Comparison of ENCODE assay signal across 9 mouse cellular contexts in the genomic region with DNA sequence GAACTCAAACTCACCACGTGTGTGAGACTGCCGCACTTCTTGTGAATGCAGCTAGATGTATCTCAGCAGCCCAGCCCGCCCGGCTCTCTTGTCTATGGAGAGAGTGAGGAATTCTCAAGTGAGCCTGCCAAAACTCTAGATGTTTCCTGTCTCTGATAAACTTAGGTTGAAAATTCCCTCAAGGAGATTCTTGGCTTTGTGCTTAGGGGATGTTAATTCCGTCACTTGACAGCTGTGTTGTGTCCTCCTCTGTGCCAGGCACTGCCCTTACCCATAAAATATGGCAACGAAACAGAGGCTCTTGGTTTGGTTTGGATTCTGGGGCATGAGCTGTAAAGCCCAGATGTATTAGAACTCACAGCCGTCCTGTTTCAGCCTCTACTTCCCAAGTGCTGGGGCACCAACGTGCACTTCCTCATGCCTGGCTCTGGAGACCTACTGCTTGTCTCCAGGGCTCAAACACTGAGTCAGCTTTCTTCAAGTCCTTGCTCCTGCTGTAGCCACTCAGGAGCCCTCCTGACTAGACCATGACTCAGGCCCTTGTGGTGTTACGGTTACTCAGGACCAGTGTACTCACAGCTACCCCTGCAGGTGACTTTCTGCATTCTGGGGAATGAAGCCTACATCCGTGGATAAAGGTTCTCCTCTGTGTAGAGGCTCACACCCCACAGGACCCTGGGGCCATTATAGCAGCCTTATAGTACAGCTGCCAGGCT. TPM values are rescaled to one million over a fixed set of nuclear protein-coding genes. Genes with fewer than 3 reads are reported as not detected.
A peak's percentile ranks its signal among the peaks of the same experiment; 100 is the strongest.
DNase-seq lines count a peak whose midpoint lies in the region; ATAC-seq and TF ChIP-seq lines count a peak whose summit lies in the region.
"Had no signal": no experiment of that assay in that cellular context is flagged by ENCODE, and none has a peak within 500 bp of the region (broad histone marks: within the 10 kb centered on the region; RNA-seq: fewer than 3 reads in every experiment).

No protein-coding gene starts in this region.

- H3K36me3 ChIP-seq in heart, postnatal 0 days (replicated peaks; ENCODE audit: control insufficient read depth, insufficient read depth, low read length) = peaks cover 18% of the 10 kb centered on the region
- H3K36me3 ChIP-seq in hindbrain, embryonic 14.5 days (replicated peaks; ENCODE audit: control insufficient read depth, insufficient read depth) = peaks cover 24% of the 10 kb centered on the region
- peaks cover 23% of the 10 kb centered on the region for H3K36me3 ChIP-seq in forebrain, embryonic 13.5 days (ENCODE audit: poor library complexity, severe bottlenecking)

- no peaks in the 10 kb centered on the region for H3K27me3 ChIP-seq in heart, postnatal 0 days (ENCODE audit: control insufficient read depth, insufficient read depth, low read length)
- no peaks in the 10 kb centered on the region for H3K27me3 ChIP-seq in hindbrain, embryonic 14.5 days (ENCODE audit: control insufficient read depth, insufficient read depth, low read length)
- no peaks in the 10 kb centered on the region for H3K27me3 ChIP-seq in forebrain, embryonic 13.5 days

- 29% methylated on average over 10 of the region's 10 CpGs for WGBS in heart, postnatal 0 days
- WGBS in hindbrain, embryonic 14.5 days = 84% methylated on average over 10 of the region's 10 CpGs
- 83% methylated on average over 10 of the region's 10 CpGs for WGBS in forebrain, embryonic 13.5 days

- peak; percentile 59 for TF ChIP-seq CTCF in layer of hippocampus, adult 2 months (conservative IDR thresholded peaks at IDR 0.05)
- peak; percentile 60 for TF ChIP-seq CTCF in heart, postnatal 0 days (IDR thresholded peaks at IDR 0.05; ENCODE audit: low read depth)

- no peaks in the 10 kb centered on the region for H3K9me3 ChIP-seq in heart, postnatal 0 days (replicated peaks; ENCODE audit: control insufficient read depth, low read length)
- H3K9me3 ChIP-seq in hindbrain, embryonic 14.5 days (ENCODE audit: control insufficient read depth, low read length) = no peaks in the 10 kb centered on the region
- H3K9me3 ChIP-seq in forebrain, embryonic 13.5 days (replicated peaks) = no peaks in the 10 kb centered on the region

- peak overlapping the region; percentile 85 for H3K27ac ChIP-seq in layer of hippocampus, adult 2 months
- 0 out of 2 replicates have a peak overlapping the region, but pooled peaks have one; percentile 31 for H3K27ac ChIP-seq in heart, postnatal 0 days (ENCODE audit: low read depth)
- no peak overlapping the region for H3K27ac ChIP-seq in hindbrain, embryonic 14.5 days
- no peak overlapping the region for H3K27ac ChIP-seq in forebrain, embryonic 13.5 days

- no peak for DNase-seq in layer of hippocampus, adult 2 months (ENCODE audit: low spot score in 2 of 2)
- no peak for DNase-seq in layer of hippocampus, adult 9-10 months (ENCODE audit: low spot score)
- DNase-seq in adrenal gland, adult 2 months = peak; percentile 74
- DNase-seq in heart, postnatal 0 days (ENCODE audit: low spot score) = peak; percentile 62
- no peak for DNase-seq in hindbrain, embryonic 14.5 days (ENCODE audit: low spot score)
- no peak for DNase-seq in left cerebral cortex, postnatal 14 days (ENCODE audit: low spot score in 2 of 2)

- no peak overlapping the region for H3K9ac ChIP-seq in heart, postnatal 0 days (replicated peaks; ENCODE audit: low read depth, low read length)
- no peak overlapping the region for H3K9ac ChIP-seq in hindbrain, embryonic 14.5 days
- no peak overlapping the region for H3K9ac ChIP-seq in forebrain, embryonic 13.5 days

- peaks cover 17% of the 10 kb centered on the region; the same call in 1 of the 2 replicates for H3K4me1 ChIP-seq in heart, postnatal 0 days (ENCODE audit: control insufficient read depth, insufficient read depth)
- no peaks in the 10 kb centered on the region for H3K4me1 ChIP-seq in hindbrain, embryonic 14.5 days (replicated peaks; ENCODE audit: control insufficient read depth, insufficient read depth, low read length)
- peaks cover 15% of the 10 kb centered on the region for H3K4me1 ChIP-seq in forebrain, embryonic 13.5 days

- H3K4me2 ChIP-seq in heart, postnatal 0 days (ENCODE audit: low read depth, low read length) = no peak overlapping the region
- no peak overlapping the region for H3K4me2 ChIP-seq in hindbrain, embryonic 14.5 days (replicated peaks)
- no peak overlapping the region for H3K4me2 ChIP-seq in forebrain, embryonic 13.5 days

- H3K4me3 ChIP-seq in layer of hippocampus, adult 2 months = no peak overlapping the region
- no peak overlapping the region for H3K4me3 ChIP-seq in heart, postnatal 0 days (ENCODE audit: low read depth, low read length)
- H3K4me3 ChIP-seq in hindbrain, embryonic 14.5 days (replicated peaks; ENCODE audit: low read length) = no peak overlapping the region
- H3K4me3 ChIP-seq in forebrain, embryonic 13.5 days = no peak overlapping the region

- ATAC-seq in heart, postnatal 0 days (ENCODE audit: insufficient read depth, low read depth) = peak; percentile 76
- peak; percentile 87 for ATAC-seq in megakaryocyte-erythroid progenitor cell, adult 5-6 weeks (replicated peaks; ENCODE audit: low FRiP score, low TSS enrichment, poor library complexity, severe bottlenecking)
- no peak for ATAC-seq in hindbrain, embryonic 14.5 days (ENCODE audit: low FRiP score)
- no peak for ATAC-seq in forebrain, embryonic 13.5 days

- intact Hi-C loops in left cerebral cortex, postnatal 14 days (cut with DNase I) = no loop called here

- TF ChIP-seq EP300 in heart, postnatal 0 days (IDR thresholded peaks at IDR 0.05; ENCODE audit: low read depth) = no peak

RNA-seq across cellular contexts. Expression of gene Prnd, which starts 15.1 kb away (rescaled TPM):
- not detected for total RNA-seq in layer of hippocampus, adult 2 months (2021)
- not detected for total RNA-seq in adrenal gland, adult 2 months (2021)
- 0.70 and 0.90 TPM in 2 replicates for polyA plus RNA-seq in adrenal gland, adult 2 months (2012; rRNA removed)
- 8.1 and 9.5 TPM in 2 replicates for total RNA-seq in heart, postnatal 0 days (2014; rRNA removed; ENCODE audit: low replicate concordance)
- polyA plus RNA-seq in heart, postnatal 0 days (2015; fragmentation: Nextera tagmentation; extraction: Ambion mirVana) = 16.6 and 18.6 TPM in 2 replicates
- not detected in 2 replicates for total RNA-seq in megakaryocyte-erythroid progenitor cell, adult 5-6 weeks (2014; fragmentation: Nextera tagmentation)
- not detected in 2 replicates for total RNA-seq in megakaryocyte-erythroid progenitor cell, adult 5-6 weeks (2017)
- polyA plus RNA-seq in hindbrain, embryonic 14.5 days (2014; fragmentation: Nextera tagmentation; extraction: Ambion mirVana) = 11.8 and 15.0 TPM in 2 replicates
- polyA plus RNA-seq in forebrain, embryonic 13.5 days (2015; fragmentation: Nextera tagmentation; extraction: Ambion mirVana) = 7.3 and 7.7 TPM in 2 replicates
- 1 to 10 TPM; 2.4 to 2.7 TPM for total RNA-seq in left cerebral cortex, postnatal 14 days (2021)

RNA-seq across cellular contexts. Expression of gene Prn, which starts 25.8 kb away (rescaled TPM):
- not detected for total RNA-seq in layer of hippocampus, adult 2 months (2021)
- total RNA-seq in adrenal gland, adult 2 months (2021) = not detected
- not detected in 2 replicates for polyA plus RNA-seq in adrenal gland, adult 2 months (2012; rRNA removed)
- total RNA-seq in heart, postnatal 0 days (2014; rRNA removed; ENCODE audit: low replicate concordance) = not detected in 2 replicates
- not detected in 2 replicates for polyA plus RNA-seq in heart, postnatal 0 days (2015; fragmentation: Nextera tagmentation; extraction: Ambion mirVana)
- not detected in 2 replicates for total RNA-seq in megakaryocyte-erythroid progenitor cell, adult 5-6 weeks (2014; fragmentation: Nextera tagmentation)
- not detected in 2 replicates for total RNA-seq in megakaryocyte-erythroid progenitor cell, adult 5-6 weeks (2017)
- polyA plus RNA-seq in hindbrain, embryonic 14.5 days (2014; fragmentation: Nextera tagmentation; extraction: Ambion mirVana) = not detected in 2 replicates
- not detected in 2 replicates for polyA plus RNA-seq in forebrain, embryonic 13.5 days (2015; fragmentation: Nextera tagmentation; extraction: Ambion mirVana)
- 1 to 10 TPM in 1 of 2 experiments, not detected in 1; 1.1 TPM for total RNA-seq in left cerebral cortex, postnatal 14 days (2021)
- polyA plus RNA-seq: embryonic facial prominence, embryonic 11.5 days had no signal

RNA-seq across cellular contexts. Expression of gene Prnp, which starts 25.8 kb away (rescaled TPM):
- total RNA-seq in layer of hippocampus, adult 2 months (2021) = 100 to 1,000 TPM; 984 to 990 TPM
- total RNA-seq in adrenal gland, adult 2 months (2021) = 100 to 1,000 TPM in 1 of 2 experiments, 10 to 100 TPM in 1; 85.9 to 172 TPM
- polyA plus RNA-seq in adrenal gland, adult 2 months (2012; rRNA removed) = 46.8 and 49.2 TPM in 2 replicates
- total RNA-seq in heart, postnatal 0 days (2014; rRNA removed; ENCODE audit: low replicate concordance) = 139 and 157 TPM in 2 replicates
- polyA plus RNA-seq in heart, postnatal 0 days (2015; fragmentation: Nextera tagmentation; extraction: Ambion mirVana) = 90.6 and 91.7 TPM in 2 replicates
- 7.6 and 8.8 TPM in 2 replicates for total RNA-seq in megakaryocyte-erythroid progenitor cell, adult 5-6 weeks (2014; fragmentation: Nextera tagmentation)
- total RNA-seq in megakaryocyte-erythroid progenitor cell, adult 5-6 weeks (2017) = 14.2 and 14.3 TPM in 2 replicates
- polyA plus RNA-seq in hindbrain, embryonic 14.5 days (2014; fragmentation: Nextera tagmentation; extraction: Ambion mirVana) = 99.5 and 101 TPM in 2 replicates
- polyA plus RNA-seq in forebrain, embryonic 13.5 days (2015; fragmentation: Nextera tagmentation; extraction: Ambion mirVana) = 103 and 110 TPM in 2 replicates
- 100 to 1,000 TPM; 536 to 553 TPM for total RNA-seq in left cerebral cortex, postnatal 14 days (2021)

Comparison
In these comparisons a context has a peak if more than half of its experiments do, and no peak if none do; other contexts are left out.
1. DNase-seq: peak in adrenal gland, adult 2 months (single experiment) and heart, postnatal 0 days (single experiment); none in layer of hippocampus, adult 2 months (0 of 2), layer of hippocampus, adult 9-10 months (single experiment), hindbrain, embryonic 14.5 days (single experiment) and left cerebral cortex, postnatal 14 days (0 of 2).
2. H3K27ac ChIP-seq: peak in layer of hippocampus, adult 2 months (single experiment) and heart, postnatal 0 days (single experiment); none in hindbrain, embryonic 14.5 days (single experiment) and forebrain, embryonic 13.5 days (single experiment).
3. ATAC-seq: peak in heart, postnatal 0 days (single experiment) and megakaryocyte-erythroid progenitor cell, adult 5-6 weeks (single experiment); none in hindbrain, embryonic 14.5 days (single experiment) and forebrain, embryonic 13.5 days (single experiment).